Mouse (Mus musculus): Measurements from ENCODE around the gene Slc39a3.
A peak's percentile ranks its signal among the peaks of the same experiment; 100 is the strongest.
"Not testable (repeated sequence)": the region's sequence is repeated elsewhere in the genome, so short reads cannot be mapped to it uniquely, and the experiment has no call there.

The Slc39a3 gene

DNA sequence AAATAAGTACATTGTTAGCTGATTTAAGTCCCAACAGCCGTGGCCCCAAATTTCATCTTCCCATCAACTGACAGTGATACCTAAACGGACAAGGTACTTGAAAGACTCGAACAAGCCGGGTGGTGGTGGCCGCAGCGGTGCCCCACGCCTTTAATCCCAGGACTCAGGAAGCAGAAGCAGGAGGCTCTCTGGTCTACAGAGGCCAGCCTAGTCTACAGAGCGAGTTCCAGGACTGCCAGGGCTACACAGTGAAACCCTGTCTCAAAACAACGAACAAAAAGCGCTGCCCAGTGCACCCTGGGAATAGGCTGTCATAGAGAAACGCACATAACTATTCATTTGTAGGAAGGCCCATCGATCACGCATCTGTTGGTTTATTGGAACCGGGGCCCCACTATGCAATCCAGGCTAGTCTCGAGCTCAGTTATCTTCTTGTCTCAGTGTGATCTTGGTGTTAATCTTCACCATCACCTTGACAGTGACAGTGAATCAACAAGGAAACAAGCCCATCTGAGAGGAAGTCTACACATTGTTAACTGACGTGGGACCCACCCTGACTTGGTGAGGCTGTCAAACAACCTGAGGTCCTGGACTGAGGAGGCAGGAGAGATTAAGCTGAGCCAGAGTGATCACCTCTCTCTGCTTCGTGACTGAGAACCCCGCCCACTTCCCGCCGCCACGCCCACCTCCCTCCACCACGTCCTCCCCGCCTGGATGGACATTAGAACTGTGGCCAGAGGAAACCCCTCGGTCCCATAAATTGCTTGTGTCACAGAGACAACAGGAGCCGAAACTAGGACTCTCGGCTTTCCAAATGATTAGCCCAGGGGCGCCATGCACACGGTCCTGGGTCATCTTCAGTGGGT is 36.8 kb downstream of the Slc39a3 start:
- peak; percentile 33 for DNase-seq

DNA sequence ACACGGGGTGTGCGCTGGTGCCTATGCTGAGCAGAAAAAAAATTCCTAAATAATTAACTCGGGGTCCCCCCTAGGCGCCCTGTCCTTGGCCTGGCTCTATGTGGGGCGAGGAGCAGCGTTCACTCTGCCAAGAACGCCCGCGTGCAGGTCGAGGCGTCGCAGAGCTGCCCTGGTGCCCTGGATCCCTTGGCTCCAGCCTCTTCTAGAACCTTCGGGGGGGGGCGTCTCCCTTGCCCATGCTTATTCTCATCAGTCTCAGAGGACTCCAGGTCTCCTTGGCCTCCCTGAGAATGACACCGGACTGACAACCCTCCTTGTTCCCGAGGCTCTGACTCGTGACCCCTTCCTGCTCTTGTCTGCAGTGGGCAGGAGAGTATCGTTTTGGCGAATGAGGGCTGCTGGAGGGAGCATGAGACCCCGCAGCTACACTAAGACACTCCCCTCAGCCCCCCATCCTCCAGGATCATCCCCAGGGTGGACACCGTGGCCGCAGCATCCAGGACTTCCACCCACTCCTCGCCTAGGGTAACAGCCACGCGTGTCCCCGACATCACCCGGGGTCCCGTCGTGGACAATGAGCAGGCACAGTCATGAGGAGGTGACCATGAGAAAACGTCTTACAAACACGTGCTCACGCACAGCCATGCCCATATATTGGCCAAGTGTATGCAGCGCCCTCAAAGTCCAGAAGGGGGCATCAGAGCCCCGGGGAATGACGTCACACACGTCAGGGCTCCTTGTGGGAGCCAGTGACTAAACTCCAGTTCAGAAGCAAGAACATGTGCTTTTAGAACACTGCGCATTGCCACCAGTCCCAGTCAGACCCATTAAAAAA is 37.6 kb downstream of the Slc39a3 start:
- peak; percentile 88 for DNase-seq

DNA sequence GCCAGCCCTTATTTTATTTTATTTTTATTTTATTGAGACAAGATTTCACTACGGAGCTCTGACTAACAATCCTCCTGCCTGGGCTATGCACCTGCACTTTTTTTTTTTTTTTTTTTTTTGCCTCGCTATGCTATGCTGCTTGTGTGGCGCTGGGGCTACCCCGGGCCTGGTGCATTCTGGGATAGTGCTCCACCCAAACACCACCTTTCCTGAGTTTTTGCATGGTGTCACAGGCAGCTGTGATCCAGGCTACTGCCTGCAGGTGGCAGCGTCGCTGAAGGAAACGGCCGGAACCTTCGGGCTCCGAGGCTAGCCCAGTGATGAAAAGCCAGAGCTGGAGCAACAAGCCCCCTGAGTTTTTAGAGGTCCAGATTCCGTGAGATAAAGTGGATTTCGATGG is 38.4 kb downstream of the Slc39a3 start:
- DNase-seq = peak; percentile 80

DNA sequence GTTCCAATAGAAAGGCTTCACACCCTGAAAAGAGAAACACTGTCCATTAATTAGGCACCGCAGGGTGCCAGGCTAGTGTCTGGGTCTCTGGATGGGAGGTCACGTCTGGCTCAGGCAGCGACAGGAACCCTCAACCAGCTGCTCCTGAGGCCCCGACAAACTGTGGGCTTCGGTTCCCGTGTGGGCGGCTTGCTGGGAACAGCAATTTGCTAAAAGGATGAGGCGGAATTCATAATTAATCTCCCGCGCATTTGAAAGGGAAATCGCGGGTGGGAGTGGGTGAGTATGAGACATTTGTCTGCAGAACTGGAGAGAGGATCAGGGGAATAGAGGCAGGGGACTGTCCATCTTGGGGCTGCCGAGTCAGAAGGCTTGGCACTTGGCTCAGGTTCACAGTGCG is 39.2 kb downstream of the Slc39a3 start:
- DNase-seq = no peak

DNA sequence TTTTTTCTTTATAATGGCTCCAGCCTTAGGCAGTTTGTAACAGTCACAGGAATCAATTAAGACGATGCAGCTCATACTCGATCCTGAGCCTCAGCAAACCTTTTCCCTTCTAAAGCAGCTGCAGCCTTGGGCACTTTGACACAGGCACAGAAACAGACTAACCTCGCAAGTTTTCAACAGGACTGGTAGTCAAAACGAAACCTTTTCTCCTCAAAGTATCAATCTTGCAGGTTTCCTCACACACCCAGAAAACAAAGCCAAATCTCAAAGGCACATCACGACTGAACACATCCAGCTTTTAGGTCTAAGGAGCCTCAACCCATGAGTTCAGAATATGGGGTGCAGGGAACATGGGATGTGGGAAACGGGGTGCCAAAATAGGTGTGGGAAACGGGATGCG is 39.9 kb downstream of the Slc39a3 start:
- no peak for DNase-seq

DNA sequence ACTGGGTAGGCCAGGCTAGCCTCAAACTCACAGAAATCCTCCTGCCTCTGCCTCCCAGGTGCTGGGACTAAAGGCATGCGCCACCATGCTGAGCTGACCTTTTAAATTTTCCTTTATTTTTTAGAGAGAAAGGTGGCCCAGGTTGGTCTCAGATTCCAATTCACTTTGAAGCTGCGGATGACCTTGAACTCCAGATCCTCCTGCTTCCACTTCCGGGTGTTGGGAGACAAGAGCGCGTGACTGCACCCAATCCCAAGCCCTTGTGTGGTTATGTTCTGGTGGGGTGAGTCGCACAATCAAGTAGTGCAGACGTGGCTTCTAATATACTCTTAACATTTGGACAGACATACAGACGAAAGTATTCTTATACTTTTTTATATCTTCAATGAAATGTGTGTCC is 40.7 kb downstream of the Slc39a3 start:
- no peak for DNase-seq

DNA sequence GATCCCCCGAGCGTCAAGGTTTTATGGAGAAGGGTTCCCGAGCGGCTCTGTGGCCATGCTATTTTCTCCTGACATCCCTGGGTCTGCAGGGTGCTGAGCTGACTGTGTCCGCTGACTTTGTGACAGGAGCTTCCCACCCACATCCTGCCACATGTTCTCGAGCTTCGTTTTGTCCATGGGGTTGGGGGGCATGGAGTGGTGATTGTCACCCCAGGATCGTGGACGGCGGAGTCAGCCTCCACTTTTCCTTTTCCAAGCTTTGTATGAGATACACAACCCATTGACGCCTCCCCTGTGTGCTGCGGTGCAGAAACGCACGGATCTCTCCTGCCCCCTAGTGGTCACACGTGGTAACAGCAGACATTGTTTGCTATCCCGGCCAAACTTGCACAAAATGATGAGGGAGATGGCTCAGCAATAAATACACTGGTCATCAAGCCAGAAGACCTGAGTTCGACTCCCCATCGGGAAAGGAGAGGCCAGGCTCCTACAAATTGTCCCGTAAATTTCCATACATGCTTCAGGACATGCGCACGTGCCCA is 42.1 kb downstream of the Slc39a3 start:
- DNase-seq = peak; percentile 82

DNA sequence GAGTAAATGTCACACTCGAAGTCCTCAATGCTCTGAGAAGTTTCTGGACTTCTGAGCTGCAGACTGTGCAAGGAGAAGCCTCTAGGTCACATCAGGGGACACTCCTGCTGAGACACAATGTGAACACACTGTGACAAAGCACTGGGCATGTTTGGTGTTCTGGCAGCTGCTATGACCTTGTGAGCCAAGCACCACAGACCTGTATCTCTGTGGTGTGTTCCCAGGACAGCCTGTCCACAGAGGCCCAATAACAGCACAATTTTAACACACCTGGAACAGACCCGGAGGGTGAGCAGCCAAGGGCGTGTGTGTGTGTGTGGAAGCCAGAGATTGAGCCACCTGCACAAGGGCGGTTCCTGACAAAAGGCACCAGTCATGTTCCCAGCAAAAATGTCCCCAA is 42.6 kb downstream of the Slc39a3 start:
- DNase-seq = no peak

DNA sequence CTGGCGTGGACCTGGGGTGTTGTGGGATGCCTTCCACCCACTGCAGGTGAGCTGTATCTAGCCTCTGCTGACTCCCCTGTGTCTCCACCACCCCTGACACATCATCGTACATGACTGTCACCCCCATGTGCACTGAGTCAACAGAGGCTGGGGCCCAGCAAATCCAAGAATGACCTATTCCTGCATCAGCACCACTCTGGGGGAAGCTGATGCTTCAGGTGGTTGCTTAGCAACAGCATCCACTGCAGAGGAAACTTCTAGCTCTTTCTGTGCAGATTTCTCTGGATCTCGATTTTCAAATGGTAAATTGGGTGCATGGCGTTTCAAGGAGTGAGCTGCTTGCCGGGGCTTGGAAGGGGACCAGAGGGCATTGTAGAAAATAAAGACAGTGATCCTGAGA is 44.0 kb downstream of the Slc39a3 start:
- no peak for DNase-seq

DNA sequence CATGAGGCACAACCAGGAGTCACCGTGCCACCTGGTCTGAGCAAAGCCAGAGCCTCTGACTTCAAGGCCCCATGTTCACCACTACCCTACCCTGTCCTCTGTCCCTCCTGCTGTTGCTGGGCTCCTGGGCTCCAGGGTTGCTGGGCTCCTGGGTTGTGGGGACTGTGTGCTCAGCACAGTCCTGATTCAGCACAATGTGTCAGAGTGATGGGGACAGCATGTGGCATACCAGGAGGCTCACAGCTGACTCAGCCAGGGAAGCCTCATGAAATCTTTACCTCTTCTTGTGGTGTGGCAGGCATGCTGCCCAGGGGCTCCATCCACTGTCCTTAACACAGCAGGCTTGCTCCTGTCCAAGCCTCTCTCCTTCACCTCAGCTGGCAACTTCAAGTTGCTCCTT is 45.3 kb downstream of the Slc39a3 start:
- no peak for DNase-seq

DNA sequence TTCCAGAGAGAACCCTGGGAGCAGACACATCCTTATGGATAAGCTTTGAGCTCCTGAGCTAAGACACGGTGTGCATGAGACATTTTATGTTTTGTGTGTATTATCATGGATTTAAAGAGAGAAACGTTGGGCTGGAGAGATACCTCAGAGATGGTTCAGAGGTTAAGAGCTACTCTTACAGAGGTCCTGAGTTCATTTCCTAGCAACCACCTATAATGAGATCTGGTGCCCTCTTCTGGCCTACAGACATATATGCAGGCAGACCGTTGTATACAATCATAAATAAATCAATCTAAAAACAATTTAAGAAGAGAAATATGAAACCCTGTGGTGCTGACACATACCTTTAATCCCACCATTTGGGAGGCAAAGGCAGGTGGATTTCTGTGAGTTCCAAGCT is 46.2 kb downstream of the Slc39a3 start:
- peak; percentile 41 for DNase-seq

DNA sequence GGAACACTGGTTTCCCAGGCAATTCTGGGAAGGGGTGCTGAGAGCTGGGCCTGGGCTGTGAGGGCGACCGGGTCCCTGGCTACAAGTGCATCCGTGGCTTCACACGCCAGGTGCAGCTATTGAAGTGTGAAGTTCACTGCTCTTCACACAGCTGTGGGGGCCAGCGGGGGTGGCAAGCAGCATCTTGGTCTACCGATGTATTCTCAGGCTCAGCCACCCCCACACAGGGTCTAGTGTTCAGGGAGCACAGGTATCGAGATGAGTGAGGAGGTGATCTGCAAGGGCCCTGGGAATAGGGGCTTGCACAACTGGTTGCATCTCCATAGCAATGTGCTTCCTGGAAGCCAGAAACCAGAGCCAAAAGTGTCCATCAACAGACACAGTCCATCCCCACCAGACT is 46.8 kb downstream of the Slc39a3 start:
- DNase-seq = peak; percentile 71

DNA sequence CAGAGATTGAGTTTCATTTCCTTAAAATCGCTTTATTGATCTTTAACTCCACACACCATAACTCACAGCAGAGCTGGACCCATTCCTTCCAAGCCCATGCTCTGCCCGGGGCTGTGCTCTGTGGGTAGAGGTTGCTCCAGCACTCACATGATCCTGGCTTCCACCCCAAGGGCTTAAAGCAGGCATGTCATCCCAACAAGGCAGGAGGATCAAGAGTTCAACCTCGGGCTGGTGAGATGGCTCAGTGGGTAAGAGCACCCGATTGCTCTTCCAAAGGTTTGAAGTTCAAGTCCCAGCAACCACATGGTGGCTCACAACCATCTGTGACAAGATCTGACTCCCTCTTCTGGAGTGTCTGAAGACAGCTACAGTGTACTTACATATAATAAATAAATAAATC is 47.4 kb downstream of the Slc39a3 start:
- not testable (repeated sequence) for DNase-seq

DNA sequence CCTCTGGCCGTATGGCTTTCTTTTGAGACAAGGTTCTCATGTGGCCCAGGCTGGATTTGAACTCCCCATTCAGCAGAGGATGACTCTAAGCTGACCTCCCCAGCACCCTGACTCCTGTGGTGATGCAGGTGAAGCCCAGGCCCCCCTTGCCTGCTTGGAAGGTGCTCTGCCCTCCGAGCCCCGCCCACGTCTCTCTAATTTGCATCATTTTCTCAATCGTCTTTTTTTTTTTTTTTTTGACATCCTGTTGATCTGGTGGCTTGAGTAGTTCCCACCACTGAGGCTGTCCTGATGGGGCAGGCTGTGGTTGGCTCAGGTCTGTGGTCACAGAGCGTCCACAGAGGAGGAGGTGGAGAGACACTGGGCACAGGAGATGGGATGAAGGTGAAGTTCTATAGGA is 47.8 kb downstream of the Slc39a3 start:
- DNase-seq = peak; percentile 32

DNA sequence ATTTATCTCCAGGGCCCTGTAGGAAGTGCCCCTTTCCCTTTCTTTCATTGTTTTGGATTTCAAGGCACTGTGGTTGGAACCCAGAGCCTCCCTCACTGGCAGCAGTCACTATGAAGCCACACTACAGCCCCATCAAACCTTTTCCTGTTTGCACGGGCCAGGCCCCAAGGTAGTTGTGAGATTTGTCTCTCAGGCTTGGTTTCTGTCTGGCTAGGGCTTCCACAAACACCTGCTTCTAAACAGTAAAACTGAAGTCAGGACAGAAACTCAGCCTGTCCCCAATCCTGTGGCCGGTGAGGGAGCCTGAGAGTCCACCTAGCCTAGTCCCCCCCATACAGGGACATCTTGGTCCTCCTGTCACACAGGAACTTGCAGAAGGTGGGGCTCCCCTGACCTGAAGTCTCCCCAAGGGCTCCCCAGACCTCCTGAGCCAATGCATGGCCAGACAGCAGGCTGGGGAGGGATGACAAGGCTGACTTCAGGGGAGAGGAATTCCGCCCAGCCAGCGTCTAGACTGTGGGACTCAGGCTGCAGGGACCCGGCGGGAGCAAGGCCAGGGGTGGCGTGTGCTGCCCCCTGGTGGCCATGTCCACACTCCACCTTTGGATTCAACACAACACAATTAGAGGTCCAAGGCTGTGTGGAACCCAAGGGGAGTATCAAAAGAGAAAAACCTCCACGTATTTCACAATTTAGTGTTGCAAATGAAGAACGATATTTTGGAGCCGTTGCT is 49.4 kb downstream of the Slc39a3 start:
- DNase-seq = peak; percentile 79

DNA sequence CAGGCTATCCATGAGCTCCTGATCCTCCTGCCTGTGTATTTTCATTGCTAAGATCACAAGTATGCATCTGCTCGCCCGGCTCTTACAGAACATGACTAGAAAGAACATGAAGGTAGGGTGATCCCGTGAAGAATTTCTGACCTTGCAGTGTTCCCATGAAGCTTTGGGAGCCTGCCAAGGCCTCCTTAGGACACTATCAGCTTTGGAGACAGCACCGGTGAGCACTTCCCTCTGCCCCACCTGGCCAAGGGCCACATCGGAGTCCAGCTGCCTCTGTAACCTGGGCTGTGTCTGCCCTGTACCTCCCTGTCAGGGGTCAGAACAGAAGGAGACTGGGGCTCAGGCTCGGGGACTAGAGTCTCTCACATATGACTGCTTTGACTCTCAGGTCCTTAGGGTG is 50.5 kb downstream of the Slc39a3 start:
- no peak for DNase-seq

DNA sequence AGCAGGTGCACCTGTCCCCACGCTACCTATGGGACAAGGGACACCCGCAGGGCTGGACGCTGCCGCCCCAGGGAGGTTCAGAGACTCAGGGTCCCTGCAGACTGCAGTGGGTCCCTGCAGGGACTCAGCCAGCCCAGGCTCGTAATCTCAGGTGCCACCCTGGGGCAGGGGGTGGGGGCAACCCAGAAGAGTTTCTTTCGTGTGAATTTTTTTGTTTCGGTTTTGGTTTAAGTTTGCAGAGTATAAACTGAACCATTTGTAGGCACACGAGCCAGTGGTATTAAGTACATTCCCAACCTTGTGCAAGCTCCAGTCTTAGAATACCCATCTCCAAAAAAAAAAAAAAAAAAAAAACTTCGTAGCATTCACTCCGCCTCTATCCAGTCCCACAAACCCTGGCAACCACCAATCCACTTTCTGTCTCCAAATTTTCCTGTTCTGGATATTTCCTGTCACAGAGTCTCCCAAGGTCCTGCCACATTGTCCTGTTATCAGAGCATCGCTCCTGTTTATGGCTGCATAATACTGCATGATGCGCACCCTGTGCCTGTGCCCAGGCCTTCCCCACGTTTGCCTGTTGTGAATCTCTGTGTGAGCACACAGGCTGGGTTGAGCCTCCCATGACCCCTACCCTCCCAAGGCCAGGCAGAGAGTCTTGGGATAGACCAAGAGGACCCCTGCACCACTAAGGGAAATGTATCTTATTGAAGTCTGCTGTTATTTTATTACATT is 51.1 kb downstream of the Slc39a3 start:
- peak; percentile 27 for DNase-seq

DNA sequence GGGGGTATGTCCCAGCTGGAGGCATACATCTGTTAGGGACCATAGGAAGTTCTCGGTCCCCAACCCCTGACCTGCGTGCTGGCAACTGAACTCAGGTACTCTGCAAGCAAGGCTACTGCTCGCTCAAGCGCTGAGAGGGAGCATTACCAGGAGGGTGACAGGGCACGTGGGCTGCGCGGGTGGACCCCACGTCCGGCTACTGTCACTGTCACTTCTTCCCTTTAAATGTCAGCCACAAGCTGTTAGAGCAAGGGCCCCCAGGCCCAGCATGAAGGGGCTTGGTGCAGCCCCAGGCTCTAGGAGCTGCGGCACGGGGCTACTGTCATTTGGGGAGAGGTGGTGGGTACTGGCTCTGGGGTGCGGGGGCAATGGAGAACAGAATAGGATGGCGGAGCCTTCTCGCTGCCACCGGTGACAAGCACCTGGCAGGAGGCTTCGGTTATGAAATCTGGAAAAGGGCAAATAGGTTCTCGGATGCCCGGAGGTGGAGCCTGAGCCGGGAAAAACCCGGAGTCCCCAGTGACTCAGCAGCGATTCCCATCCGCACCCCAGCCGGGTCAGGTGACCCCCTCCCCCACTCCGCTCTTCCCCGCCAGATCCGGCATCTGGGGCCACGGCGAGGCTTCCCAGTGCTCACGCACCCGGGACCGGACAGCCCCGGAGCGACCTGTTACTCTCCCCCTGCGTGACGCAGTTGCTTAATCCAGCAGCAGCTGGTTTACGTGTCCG is 51.8 kb downstream of the Slc39a3 start:
- DNase-seq = peak; percentile 59

DNA sequence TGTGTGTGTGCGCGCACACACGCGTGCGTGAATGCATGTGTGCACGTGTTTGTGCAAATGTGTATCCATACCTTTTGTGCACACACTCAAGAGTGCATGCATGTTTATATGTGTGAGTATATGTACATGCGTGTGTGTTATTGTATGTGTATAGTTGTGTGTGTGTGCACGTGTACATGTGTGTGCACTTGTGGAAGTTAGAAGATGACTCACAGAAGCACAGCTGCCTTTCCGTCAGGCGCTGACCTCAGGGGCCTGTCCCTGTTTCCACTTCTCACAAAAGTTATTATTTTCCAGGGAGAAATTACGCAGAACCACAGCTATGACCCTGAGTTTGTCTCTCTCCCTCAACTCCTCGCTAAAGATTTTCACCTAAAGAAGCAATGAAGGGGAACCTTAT is 53.0 kb downstream of the Slc39a3 start:
- no peak for DNase-seq

DNA sequence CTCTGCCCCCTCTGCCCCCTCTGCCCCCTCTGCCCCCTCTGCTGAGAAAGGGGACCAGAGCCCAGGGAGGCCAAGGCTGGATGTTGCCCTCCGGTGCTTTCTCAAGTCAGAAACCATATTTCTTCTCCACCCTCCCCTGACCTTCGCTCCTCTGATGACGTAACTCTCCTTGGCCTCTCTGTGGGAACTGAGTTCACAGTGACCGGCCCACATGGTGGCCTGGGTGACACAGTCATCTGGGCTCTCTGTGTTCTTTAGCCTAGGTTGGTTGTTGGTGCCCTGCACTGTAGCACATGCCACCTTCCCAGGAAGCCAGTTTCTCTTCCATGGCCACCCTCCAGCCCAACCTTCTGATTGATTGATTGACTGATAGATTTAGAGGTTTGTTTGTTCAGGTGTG is 54.8 kb downstream of the Slc39a3 start:
- DNase-seq = no peak

DNA sequence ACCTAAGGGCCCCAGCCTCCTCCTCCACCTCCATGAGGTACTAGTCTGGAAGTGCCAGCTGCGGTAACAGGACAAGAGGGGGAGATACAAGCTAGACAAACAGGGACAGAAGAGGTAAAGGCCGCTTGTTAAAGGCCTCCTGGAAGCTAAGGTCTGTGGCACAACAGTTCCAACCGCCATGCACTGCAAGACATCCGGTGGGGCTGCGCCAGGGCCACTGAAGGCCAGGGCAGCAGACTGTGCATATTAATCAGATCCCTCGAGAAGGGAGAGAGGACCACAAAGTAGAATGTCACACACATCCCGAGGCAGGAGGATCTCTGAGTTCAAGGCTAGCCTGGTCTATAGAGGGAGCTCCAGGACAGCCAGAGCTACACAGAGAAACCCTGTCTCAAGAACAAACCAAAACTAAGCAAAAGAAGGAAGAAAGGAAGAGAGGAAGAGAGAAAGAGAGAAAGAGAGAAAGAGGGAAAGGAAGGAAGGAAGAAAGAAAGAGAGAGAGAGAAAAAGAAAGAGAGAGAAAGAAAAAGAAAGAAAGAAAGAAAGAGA is 55.6 kb downstream of the Slc39a3 start:
- no peak for DNase-seq
